Mouse (Mus musculus) heart, adult 2 months (tissue): ENCODE measurements around the gene Lrrc8d. TPM values are rescaled to one million over a fixed set of nuclear protein-coding genes. Genes with fewer than 3 reads are reported as not detected.

Source experiments
- DNase-seq, 2 experiments: peaks; one replicate each; pipeline ENCODE4 v3.0.0; 2021
- H3K27ac ChIP-seq: fragments of 200-600 bp; 2 replicates; pipeline ENCODE4 v1.8.1; 2022
- H3K27me3 ChIP-seq: fragments of 200-500 bp; 2 replicates; pipeline ENCODE4 v1.6.1; 2012; ENCODE audit warnings: mild to moderate bottlenecking, low read length, inconsistent platforms, mixed read lengths; ENCODE audit not compliant: control insufficient read depth, insufficient read depth
- H3K36me3 ChIP-seq: fragments of 200-500 bp; 2 replicates; pipeline ENCODE4 v1.6.1; 2012; ENCODE audit warnings: low read length, inconsistent platforms; ENCODE audit not compliant: control insufficient read depth, insufficient read depth
- H3K4me1 ChIP-seq: fragments of 200-500 bp; 2 replicates; pipeline ENCODE4 v1.6.1; 2011; ENCODE audit warnings: low read length; ENCODE audit not compliant: control insufficient read depth, insufficient read depth
- H3K4me3 ChIP-seq: fragments of 200-600 bp; 2 replicates; pipeline ENCODE4 v1.8.1; 2022
- H3K79me2 ChIP-seq: fragments of 200-500 bp; replicated peaks from 2 replicates; pipeline ENCODE4 v1.6.1; 2012; ENCODE audit warnings: mild to moderate bottlenecking, inconsistent platforms, low read length, moderate library complexity, mixed read lengths; ENCODE audit not compliant: control insufficient read depth, insufficient read depth
- H3K9ac ChIP-seq: fragments of 200-500 bp; 2 replicates; pipeline ENCODE4 v1.6.1; 2012; ENCODE audit warnings: low read depth, mild to moderate bottlenecking, control low read depth, inconsistent platforms, low read length, mixed read lengths
- CTCF ChIP-seq: fragments of 200-600 bp; IDR thresholded peaks from 2 replicates; pipeline ENCODE4 v1.8.1; 2022; ENCODE audit warnings: antibody characterized with exemption, mild to moderate bottlenecking, moderate library complexity
- EP300 ChIP-seq: fragments of 200-500 bp; IDR thresholded peaks from 2 replicates; pipeline ENCODE4 v1.6.1; 2011; ENCODE audit warnings: low read depth, low read length, control low read depth; ENCODE audit not compliant: insufficient read depth
- POLR2A ChIP-seq: fragments of 200-500 bp; IDR thresholded peaks from 2 replicates; pipeline ENCODE4 v1.6.1; 2011; ENCODE audit warnings: mild to moderate bottlenecking, low read depth, low read length, control low read depth; ENCODE audit not compliant: insufficient read depth
- WGBS: fragments of 180-500 bp; shearing (Covaris S2); methylation state at CpG from one replicate; pipeline ENCODE4 v1.1.7; 2018; 5-methylcytosine and 5-hydroxymethylcytosine counted together
- intact Hi-C: fragments of 180-260 bp; cut with DNase I; formaldehyde crosslinking; loops from one replicate; pipeline ENCODE4 v1.15.1; 2025
- polyA plus RNA-seq: library from polyadenylated mRNA; depleted of rRNA; stranded (reverse); fragments of >200 nt; gene quantifications from 2 replicates; pipeline ENCODE4 v1.2.3, GENCODE M21; 2012
- total RNA-seq, 2 experiments: library from RNA; stranded (reverse); gene quantifications; 2 replicates each; pipeline ENCODE4 v1.2.3; 2021

Lrrc8d gene
- total and polyA plus RNA-seq, 3 experiments, result 4.3 to 8.8 (median 8.0) TPM

- H3K27me3 ChIP-seq, result no peaks in the 10 kb centered on the region
- intact Hi-C loops, result no loop called here
- 79% methylated on average over 5 of the region's 5 CpGs for WGBS
Measured at GRCm38 (mm10) chr5:105826916-105827510, 127.2 kb downstream of the Lrrc8d start.

GRCm38 (mm10) chr5:105828050-105828449 lies 128.3 kb downstream of the Lrrc8d start:
- H3K27ac ChIP-seq, result no peak overlapping the region
- no peak for DNase-seq
- H3K4me3 ChIP-seq, result no peak overlapping the region
- H3K9ac ChIP-seq, result no peak overlapping the region
- peaks cover 6% of the 10 kb centered on the region for H3K4me1 ChIP-seq
- no peaks in the 10 kb centered on the region for H3K27me3 ChIP-seq
- no peak for TF ChIP-seq POLR2A
- no peak for TF ChIP-seq EP300
- TF ChIP-seq CTCF, result no peak
- 88% methylated on average over 3 of the region's 3 CpGs for WGBS
- H3K79me2 ChIP-seq, result no peaks in the 10 kb centered on the region
- no peaks in the 10 kb centered on the region for H3K36me3 ChIP-seq
- intact Hi-C loops, result no loop called here

More at GRCm38 (mm10) chr5:105826916-105827510, 127.2 kb downstream of the Lrrc8d start:
- TF ChIP-seq CTCF (no peak), EP300 (no peak), POLR2A (no peak)
- Histone ChIP-seq H3K4me1 (peaks cover 3% of the 10 kb centered on the region), H3K79me2 (no peaks in the 10 kb centered on the region), H3K36me3 (no peaks in the 10 kb centered on the region), H3K9ac (no peak overlapping the region), H3K27ac (no peak overlapping the region), H3K4me3 (no peak overlapping the region)
- DNase-seq, result no peak

GRCm38 (mm10) chr5:105829008-105829586 lies 129.3 kb downstream of the Lrrc8d start:
- Histone ChIP-seq H3K27ac (no peak overlapping the region), H3K79me2 (no peaks in the 10 kb centered on the region), H3K9ac (no peak overlapping the region), H3K4me3 (no peak overlapping the region), H3K36me3 (no peaks in the 10 kb centered on the region), H3K27me3 (no peaks in the 10 kb centered on the region), H3K4me1 (peaks cover 8% of the 10 kb centered on the region)
- DNase-seq, result no peak
- intact Hi-C loops, result no loop called here
- TF ChIP-seq EP300, result no peak
- TF ChIP-seq CTCF, result no peak
- no peak for TF ChIP-seq POLR2A
- WGBS, result 47% methylated on average over 7 of the region's 7 CpGs

GRCm38 (mm10) chr5:105832140-105832539 lies 132.4 kb downstream of the Lrrc8d start:
- Histone ChIP-seq H3K4me1 (peaks cover 8% of the 10 kb centered on the region), H3K27me3 (no peaks in the 10 kb centered on the region), H3K27ac (peak overlapping the region; percentile 44; the same call in 1 of the 2 replicates), H3K4me3 (no peak overlapping the region), H3K36me3 (no peaks in the 10 kb centered on the region), H3K79me2 (no peaks in the 10 kb centered on the region), H3K9ac (no peak overlapping the region; the same call in 1 of the 2 replicates)
- 40% methylated on average over 7 of the region's 7 CpGs for WGBS
- TF ChIP-seq EP300 (no peak), CTCF (peak; percentile 46)
- intact Hi-C loops, result no loop called here
- peak in 1 of 2 experiments; percentile 41 for DNase-seq

- Histone ChIP-seq H3K79me2 (no peaks in the 10 kb centered on the region), H3K4me3 (no peak overlapping the region), H3K4me1 (peaks cover 8% of the 10 kb centered on the region), H3K36me3 (no peaks in the 10 kb centered on the region), H3K27me3 (no peaks in the 10 kb centered on the region), H3K9ac (no peak overlapping the region), H3K27ac (no peak overlapping the region)
- DNase-seq, result no peak
- intact Hi-C loops, result no loop called here
- 61% methylated on average over 3 of the region's 3 CpGs for WGBS
- no peak for TF ChIP-seq CTCF
- no peak for TF ChIP-seq POLR2A
- TF ChIP-seq EP300, result no peak
Measured at GRCm38 (mm10) chr5:105833923-105834322, 134.2 kb downstream of the Lrrc8d start.

GRCm38 (mm10) chr5:105836006-105836405 lies 136.2 kb downstream of the Lrrc8d start:
- H3K27ac ChIP-seq, result no peak overlapping the region

More at GRCm38 (mm10) chr5:105836006-105836405, 136.2 kb downstream of the Lrrc8d start:
- H3K27me3 ChIP-seq, result no peaks in the 10 kb centered on the region
- H3K4me1 ChIP-seq, result peaks cover 8% of the 10 kb centered on the region
- no peaks in the 10 kb centered on the region for H3K36me3 ChIP-seq
- WGBS, result 56% methylated on average over 9 of the region's 9 CpGs
- H3K9ac ChIP-seq, result no peak overlapping the region
- no peaks in the 10 kb centered on the region for H3K79me2 ChIP-seq
- peak; percentile 49 to 68 for DNase-seq
- intact Hi-C loops, result no loop called here
- no peak for TF ChIP-seq POLR2A
- TF ChIP-seq CTCF, result no peak
- no peak for TF ChIP-seq EP300
- H3K4me3 ChIP-seq, result no peak overlapping the region
